Mouse (Mus musculus) gastrocnemius, postnatal 4 days (tissue): ENCODE data around the gene Tex14. TPM values are rescaled to one million over a fixed set of nuclear protein-coding genes. Genes with fewer than 3 reads are reported as not detected.

Source experiments
- DNase-seq, 2 experiments: peaks; one replicate each; pipeline ENCODE4 v3.0.0; 2021 to 2022; ENCODE audit warnings: low spot score in 2 of 2, mixed read lengths in 2 of 2
- total RNA-seq, 2 experiments: library from RNA; stranded (reverse); gene quantifications; 2 replicates each; pipeline ENCODE4 v1.2.3; 2021

The Tex14 gene
- total RNA-seq, 2 experiments from 2014 or later, result 1.0 to 1.3 TPM

DNA sequence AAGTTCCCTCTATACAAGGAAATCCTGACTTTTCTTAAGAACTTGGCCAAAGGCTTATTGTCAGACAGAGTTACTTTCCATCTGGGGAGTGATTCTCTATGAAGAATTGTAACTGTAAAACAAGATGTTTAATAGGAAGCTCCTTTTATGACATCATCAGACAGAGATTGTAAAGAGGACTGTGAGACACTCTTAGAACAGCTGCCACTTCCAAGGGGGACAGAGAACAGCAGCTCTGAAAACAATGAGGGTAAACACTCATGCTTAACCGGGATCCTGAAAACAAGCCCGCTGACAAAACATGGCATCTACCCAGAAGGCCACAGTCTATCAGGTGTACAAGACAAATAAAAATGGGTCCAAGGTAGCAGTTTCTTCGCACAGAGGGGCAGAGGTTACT, 161.6 kb downstream of the Tex14 start, which contains the start of gene Gm11492:
Gene Gm11492 (plus strand): TSS at position 153 of the 400 bp plus-strand sequence.
- DNase-seq, result no peak

- DNase-seq, result no peak
Observed at GRCm38 (mm10) chr11:87568255-87568953, 163.5 kb downstream of the Tex14 start, which contains the start of gene Sept4. Sept4 (plus strand) TSS chr11:87568903.

DNA sequence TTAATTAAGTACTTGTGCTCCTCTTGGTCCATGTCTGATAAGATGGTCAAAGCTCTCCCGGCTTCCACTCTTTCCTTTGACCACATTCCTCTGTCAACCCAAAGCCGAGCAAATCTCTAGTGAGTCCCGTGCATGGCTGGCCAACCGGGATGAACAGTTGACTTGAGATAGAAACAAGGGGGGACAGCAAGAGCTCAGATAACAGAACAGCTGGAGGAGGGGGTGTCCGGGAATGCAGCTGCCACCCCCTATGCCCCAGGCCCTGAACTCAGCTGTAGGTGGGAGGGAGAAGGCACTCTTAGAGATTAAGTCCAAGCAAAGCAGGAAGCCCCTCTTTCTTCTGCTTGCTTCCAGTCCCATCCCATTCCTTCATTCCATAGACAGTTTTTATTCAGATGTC, 165.9 kb downstream of the Tex14 start:
- DNase-seq, result no peak

DNA sequence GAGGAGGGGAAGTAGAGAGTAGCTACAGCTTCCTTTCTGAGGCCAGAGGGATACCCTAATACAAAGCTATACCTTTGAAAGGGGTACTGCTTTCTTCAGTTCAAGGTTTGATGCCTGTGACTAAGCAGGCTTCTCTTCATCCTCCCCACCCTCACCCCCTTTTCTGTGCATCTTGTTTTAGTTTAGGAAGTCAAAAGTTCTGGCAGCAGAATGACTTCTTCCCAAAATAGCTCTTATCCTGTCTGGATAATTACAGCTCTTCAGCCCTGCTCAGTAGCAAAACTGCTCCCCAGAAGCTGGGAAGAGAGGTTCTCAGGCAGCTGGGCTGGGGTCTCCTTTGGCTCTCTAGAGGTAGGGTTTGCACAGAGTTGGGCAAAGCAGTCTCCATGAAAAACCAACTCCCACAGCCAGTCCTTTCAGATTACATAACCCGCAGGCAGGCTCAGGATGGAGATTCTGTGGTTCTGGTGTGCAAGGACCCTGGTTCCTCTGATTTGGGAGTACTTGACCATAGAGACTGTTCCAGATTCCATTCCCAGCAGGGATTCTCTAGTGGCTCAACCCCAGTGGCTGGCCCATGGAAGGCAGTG, 166.6 kb downstream of the Tex14 start:
- no peak for DNase-seq

DNA sequence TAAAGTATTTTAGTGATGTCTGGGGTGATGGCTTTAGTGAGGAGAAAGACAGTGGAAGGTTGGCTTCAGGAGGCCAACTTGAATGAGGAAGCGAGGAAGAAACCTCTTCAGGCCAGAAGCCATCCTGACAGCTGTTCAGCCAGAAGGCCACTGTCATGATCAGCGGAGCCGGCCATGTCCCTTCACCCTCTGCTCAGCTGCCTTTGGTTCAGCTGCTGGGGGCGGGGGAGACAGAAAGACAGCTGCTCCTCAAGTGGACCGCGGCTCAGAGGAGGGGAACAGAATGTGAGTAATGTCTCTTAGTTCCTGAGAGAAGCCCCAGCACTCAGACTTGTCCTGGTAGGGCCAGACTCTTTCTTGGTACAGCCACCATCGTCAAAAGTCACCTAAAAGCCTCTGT, 168.9 kb downstream of the Tex14 start:
- DNase-seq, result no peak

- DNase-seq, result no peak
Observed at GRCm38 (mm10) chr11:87574520-87575180, 169.8 kb downstream of the Tex14 start.

- DNase-seq, result no peak
Observed at GRCm38 (mm10) chr11:87577601-87578248, 172.9 kb downstream of the Tex14 start.

- DNase-seq, result peak; percentile 54 to 63
Observed at GRCm38 (mm10) chr11:87578249-87578962, 173.5 kb downstream of the Tex14 start.

- no peak for DNase-seq
Observed at GRCm38 (mm10) chr11:87578963-87579601, 174.2 kb downstream of the Tex14 start.

GRCm38 (mm10) chr11:87579713-87580112, 174.8 kb downstream of the Tex14 start:
- no peak for DNase-seq

GRCm38 (mm10) chr11:87580543-87581085, 175.7 kb downstream of the Tex14 start:
- DNase-seq, result no peak

DNA sequence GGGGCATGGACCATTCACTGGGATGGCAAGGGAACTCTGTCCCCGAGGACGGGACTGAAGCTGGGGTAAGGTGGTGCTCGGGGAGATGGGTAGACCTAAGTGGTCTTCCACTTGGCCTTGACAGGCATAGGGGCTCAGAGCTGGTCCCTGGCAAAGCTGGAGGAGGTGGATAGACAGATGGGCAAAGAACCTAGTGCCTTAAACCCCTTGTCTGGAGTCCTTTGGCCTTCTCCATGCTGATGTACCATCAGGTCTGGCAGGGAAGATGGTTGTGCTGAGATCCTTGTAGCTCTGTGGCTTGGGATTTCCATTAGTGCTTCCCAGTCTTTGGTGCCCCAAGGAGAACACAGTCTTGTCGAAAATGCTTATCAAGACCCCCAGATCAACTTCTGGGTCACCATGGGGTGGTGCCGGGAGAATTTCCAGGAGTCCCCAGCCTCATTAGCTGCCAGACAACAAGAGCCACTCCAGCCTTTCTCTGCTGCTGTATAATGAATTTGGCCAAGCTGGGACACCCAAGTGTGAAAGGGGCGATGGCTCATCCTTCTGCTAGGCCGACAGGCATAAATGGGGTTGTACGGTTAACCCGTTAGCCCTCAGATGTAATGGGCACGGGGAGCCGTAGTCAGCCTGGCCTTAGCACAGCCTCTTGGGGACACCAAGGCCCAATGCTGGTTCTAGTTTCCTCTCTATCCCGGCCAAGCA, 176.4 kb downstream of the Tex14 start:
- no peak for DNase-seq

GRCm38 (mm10) chr11:87581933-87582710, 177.3 kb downstream of the Tex14 start:
- no peak for DNase-seq

DNA sequence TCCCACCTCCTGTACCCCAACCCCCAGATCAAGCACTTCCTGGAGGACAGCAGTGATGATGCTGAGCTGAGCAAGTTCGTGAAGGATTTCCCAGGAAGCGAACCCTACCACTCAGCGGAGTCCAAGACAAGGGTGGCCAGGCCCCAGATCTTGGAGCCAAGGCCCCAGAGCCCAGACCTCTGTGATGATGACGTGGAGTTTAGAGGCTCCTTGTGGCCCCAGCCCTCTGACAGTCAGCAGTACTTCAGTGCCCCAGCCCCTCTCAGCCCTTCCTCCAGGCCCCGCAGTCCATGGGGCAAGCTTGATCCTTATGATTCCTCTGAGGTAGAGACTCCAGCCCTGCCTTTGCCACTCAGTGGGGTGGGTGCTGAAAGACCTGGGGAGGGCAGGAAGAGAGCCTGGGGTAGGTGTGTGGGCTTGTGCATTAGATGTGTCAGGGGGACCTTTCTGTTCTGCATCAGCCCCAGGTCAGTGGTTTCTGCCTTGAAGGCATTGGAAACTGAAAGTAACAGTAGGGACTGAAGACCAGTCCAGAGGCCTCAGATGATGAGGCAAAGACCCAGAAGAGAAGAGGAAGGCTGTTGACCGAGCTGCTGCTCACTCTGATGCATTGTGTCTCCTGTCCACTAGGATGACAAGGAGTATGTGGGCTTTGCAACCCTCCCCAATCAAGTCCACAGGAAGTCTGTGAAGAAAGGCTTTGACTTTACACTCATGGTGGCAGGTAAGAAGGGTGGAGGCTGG, 178.6 kb downstream of the Tex14 start:
- no peak for DNase-seq

GRCm38 (mm10) chr11:87584711-87585505, 180.0 kb downstream of the Tex14 start:
- peak in 1 of 2 experiments; percentile 40 for DNase-seq

DNA sequence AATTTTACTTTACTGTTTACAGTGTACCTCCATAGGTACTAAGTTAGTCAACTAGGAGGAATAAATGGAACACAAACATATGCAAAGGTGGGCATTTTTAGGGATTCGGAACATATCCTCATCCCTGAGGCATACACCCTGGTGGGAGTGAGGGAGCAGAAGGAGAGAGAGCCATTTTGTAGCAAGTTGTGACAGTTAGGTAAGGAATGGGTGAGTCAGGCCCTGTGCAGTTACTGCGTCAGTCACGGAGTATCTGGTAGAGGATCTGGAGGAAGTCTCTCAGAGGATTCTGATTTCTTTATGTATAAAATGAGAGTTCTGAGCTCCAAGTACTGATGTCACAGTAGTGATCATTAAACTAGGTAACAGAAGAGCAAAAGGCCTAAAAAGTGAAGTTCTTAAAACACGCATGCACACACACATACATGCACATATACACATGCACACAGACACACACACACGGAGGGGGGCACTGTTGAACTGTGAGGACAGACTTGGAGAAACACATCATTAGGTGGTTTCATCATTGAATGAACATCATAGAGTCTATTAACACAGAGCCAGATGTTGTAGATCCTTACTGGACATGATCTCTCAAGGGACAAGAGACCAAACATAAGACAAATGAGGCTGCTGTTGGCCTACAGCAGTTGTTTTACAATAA, 182.5 kb downstream of the Tex14 start:
- DNase-seq, result no peak

GRCm38 (mm10) chr11:87589605-87590004, 184.7 kb downstream of the Tex14 start:
- DNase-seq, result no peak
